Mouse (Mus musculus) kidney, adult 2 months (tissue): ENCODE results near the gene Crtc3.

Experiments
- CTCF ChIP-seq: fragments of 200-500 bp; conservative IDR thresholded peaks from 2 replicates; pipeline ENCODE4 v1.5.1; 2011; ENCODE audit warnings: low read depth, mild to moderate bottlenecking, control low read depth, low read length, moderate library complexity, mixed read lengths; ENCODE audit not compliant: insufficient read depth, insufficient read length
- POLR2A ChIP-seq: fragments of 200-500 bp; IDR thresholded peaks from one replicate; pipeline ENCODE4 v1.6.1; 2011; ENCODE audit warnings: low read depth, low read length, control low read depth

DNA sequence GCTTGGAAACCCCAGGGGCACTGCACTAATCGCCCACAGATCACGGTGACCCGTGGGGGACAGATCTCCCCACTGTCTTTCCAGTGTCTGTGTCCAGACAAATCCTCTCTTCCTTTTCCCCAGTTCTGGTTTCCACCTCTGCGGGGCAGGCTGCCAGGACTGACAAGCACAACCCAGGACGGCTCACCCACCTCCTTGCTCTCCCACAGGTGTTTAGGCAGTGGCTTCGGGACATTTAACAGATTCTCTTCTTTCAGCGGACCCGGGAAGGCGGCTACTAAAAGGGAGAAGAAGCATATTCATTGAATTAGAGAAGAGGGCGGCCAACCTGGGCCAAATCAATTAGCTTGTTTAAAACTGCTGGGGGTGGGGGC, 83.1 kb downstream of the Crtc3 start:
- TF ChIP-seq CTCF (no peak), POLR2A (no peak)
